Mouse (Mus musculus) neural tube, embryonic 12.5 days (tissue): Measurements from ENCODE around the gene Nudt22. TPM values are rescaled to one million over a fixed set of nuclear protein-coding genes. Genes with fewer than 3 reads are reported as not detected.

Source experiments
- ATAC-seq: fragments of 200-750 bp; cut with Nextera tagmentation; 2 replicates; pipeline ENCODE4 v1.8.0; 2017; ENCODE audit warnings: low read depth, mild to moderate bottlenecking, moderate TSS enrichment, moderate library complexity; ENCODE audit not compliant: low FRiP score
- H3K27ac ChIP-seq: fragments of 300-500 bp; sonication (generic); 2 replicates; pipeline ENCODE4 v1.5.1; 2016
- H3K27me3 ChIP-seq: fragments of 300-500 bp; sonication (generic); replicated peaks from 2 replicates; pipeline ENCODE4 v1.6.1; 2016; ENCODE audit warnings: mild to moderate bottlenecking
- H3K36me3 ChIP-seq: fragments of 300-500 bp; sonication (generic); 2 replicates; pipeline ENCODE4 v1.6.1; 2016; ENCODE audit warnings: mild to moderate bottlenecking
- H3K4me1 ChIP-seq: fragments of 300-500 bp; sonication (generic); 2 replicates; pipeline ENCODE4 v1.6.1; 2016
- H3K4me2 ChIP-seq: fragments of 300-500 bp; sonication (generic); replicated peaks from 2 replicates; pipeline ENCODE4 v1.6.1; 2016; ENCODE audit warnings: mild to moderate bottlenecking
- H3K4me3 ChIP-seq: fragments of 300-500 bp; sonication (generic); 2 replicates; pipeline ENCODE4 v1.5.1; 2016
- H3K9ac ChIP-seq: fragments of 300-500 bp; sonication (generic); 2 replicates; pipeline ENCODE4 v1.6.1; 2016; ENCODE audit warnings: mild to moderate bottlenecking
- H3K9me3 ChIP-seq: fragments of 300-500 bp; sonication (generic); 2 replicates; pipeline ENCODE4 v1.6.1; 2016; ENCODE audit warnings: mild to moderate bottlenecking
- WGBS: fragments of 180-500 bp; shearing (Covaris S2); methylation state at CpG from one replicate; pipeline ENCODE4 v1.1.7; 2016; 5-methylcytosine and 5-hydroxymethylcytosine counted together
- polyA plus RNA-seq: library from polyadenylated mRNA; unstranded; fragments of >200 nt; fragmentation: Nextera tagmentation; extraction: Ambion mirVana; gene quantifications from 2 replicates; pipeline ENCODE4 v1.2.1, GENCODE M21; 2016

Nudt22 gene
- polyA plus RNA-seq, 1 experiment from 2014 or later, result 19.5 TPM

GRCm38 (mm10) chr19:6971644-6972043 lies 24.3 kb downstream of the Nudt22 start:
- no peak for ATAC-seq
- H3K27me3 ChIP-seq, result peaks cover 15% of the 10 kb centered on the region
- no peak overlapping the region for H3K4me3 ChIP-seq
- WGBS, result 22% methylated on average over 6 of the region's 6 CpGs
- peaks cover 48% of the 10 kb centered on the region for H3K4me1 ChIP-seq
- 0 out of 2 replicates have a peak, but pooled peaks cover under 1% of the 10 kb centered on the region for H3K36me3 ChIP-seq
- H3K4me2 ChIP-seq, result 0 out of 2 replicates have a peak overlapping the region, but pooled peaks have one; percentile 7
- no peak overlapping the region for H3K27ac ChIP-seq
- 0 out of 2 replicates have a peak overlapping the region, but pooled peaks have one; percentile 21 for H3K9ac ChIP-seq
- no peaks in the 10 kb centered on the region for H3K9me3 ChIP-seq

- Histone ChIP-seq H3K9ac (no peak overlapping the region), H3K4me3 (peak overlapping the region; percentile 48; the same call in 1 of the 2 replicates), H3K4me2 (peak overlapping the region; percentile 62), H3K9me3 (no peaks in the 10 kb centered on the region), H3K4me1 (peaks cover 38% of the 10 kb centered on the region), H3K36me3 (no peaks in the 10 kb centered on the region), H3K27ac (no peak overlapping the region), H3K27me3 (peaks cover 15% of the 10 kb centered on the region)
- no peak for ATAC-seq
- 20% methylated on average over 11 of the region's 11 CpGs for WGBS
Observed at GRCm38 (mm10) chr19:6970460-6971085, 25.3 kb downstream of the Nudt22 start.

GRCm38 (mm10) chr19:6969665-6970381 lies 26.1 kb downstream of the Nudt22 start:
- Histone ChIP-seq H3K4me1 (peaks cover 38% of the 10 kb centered on the region), H3K27ac (no peak overlapping the region), H3K4me2 (peak overlapping the region; percentile 62), H3K9ac (peak overlapping the region; percentile 57), H3K36me3 (peaks cover 2% of the 10 kb centered on the region), H3K27me3 (peaks cover 15% of the 10 kb centered on the region), H3K9me3 (no peaks in the 10 kb centered on the region), H3K4me3 (peak overlapping the region; percentile 48)
- under 1% methylated on average over 50 of the region's 55 CpGs for WGBS
- ATAC-seq, result no peak

GRCm38 (mm10) chr19:6969291-6969664 lies 26.6 kb downstream of the Nudt22 start:
- Histone ChIP-seq H3K27ac (no peak overlapping the region), H3K9me3 (no peaks in the 10 kb centered on the region), H3K9ac (peak overlapping the region; percentile 57), H3K27me3 (peaks cover 15% of the 10 kb centered on the region), H3K4me1 (peaks cover 38% of the 10 kb centered on the region), H3K4me3 (peak overlapping the region; percentile 48), H3K36me3 (peaks cover 7% of the 10 kb centered on the region), H3K4me2 (peak overlapping the region; percentile 62)
- no peak for ATAC-seq
- WGBS, result under 1% methylated on average over 20 of the region's 20 CpGs

GRCm38 (mm10) chr19:6968491-6969271 lies 27.2 kb downstream of the Nudt22 start:
- Histone ChIP-seq H3K4me1 (peaks cover 33% of the 10 kb centered on the region), H3K27ac (no peak overlapping the region), H3K9ac (peak overlapping the region; percentile 57; the same call in 1 of the 2 replicates), H3K4me3 (peak overlapping the region; percentile 48), H3K36me3 (peaks cover 7% of the 10 kb centered on the region), H3K27me3 (peaks cover 15% of the 10 kb centered on the region), H3K9me3 (no peaks in the 10 kb centered on the region), H3K4me2 (peak overlapping the region; percentile 62)
- ATAC-seq, result no peak
- 15% methylated on average over 15 of the region's 15 CpGs for WGBS

GRCm38 (mm10) chr19:6956461-6956860 lies 39.5 kb downstream of the Nudt22 start:
- no peaks in the 10 kb centered on the region for H3K9me3 ChIP-seq
- no peaks in the 10 kb centered on the region for H3K27me3 ChIP-seq
- H3K9ac ChIP-seq, result no peak overlapping the region
- ATAC-seq, result no peak
- no peak overlapping the region for H3K27ac ChIP-seq
- peaks cover 14% of the 10 kb centered on the region for H3K4me1 ChIP-seq
- peaks cover 46% of the 10 kb centered on the region for H3K36me3 ChIP-seq
- H3K4me2 ChIP-seq, result no peak overlapping the region
- 78% methylated on average over 10 of the region's 10 CpGs for WGBS
- no peak overlapping the region for H3K4me3 ChIP-seq

- no peak overlapping the region for H3K9ac ChIP-seq
- no peaks in the 10 kb centered on the region for H3K27me3 ChIP-seq
- H3K4me1 ChIP-seq, result peaks cover 16% of the 10 kb centered on the region
- WGBS, result 92% methylated on average over 7 of the region's 7 CpGs
- no peak overlapping the region for H3K4me3 ChIP-seq
- peaks cover 45% of the 10 kb centered on the region for H3K36me3 ChIP-seq
- no peak overlapping the region for H3K27ac ChIP-seq
- no peaks in the 10 kb centered on the region for H3K9me3 ChIP-seq
- no peak for ATAC-seq
- no peak overlapping the region for H3K4me2 ChIP-seq
Observed at GRCm38 (mm10) chr19:6955424-6955823, 40.5 kb downstream of the Nudt22 start.

GRCm38 (mm10) chr19:6954046-6954445 lies 41.9 kb downstream of the Nudt22 start:
- Histone ChIP-seq H3K4me3 (no peak overlapping the region), H3K9ac (no peak overlapping the region), H3K27ac (no peak overlapping the region), H3K4me2 (no peak overlapping the region), H3K27me3 (no peaks in the 10 kb centered on the region), H3K36me3 (peaks cover 34% of the 10 kb centered on the region), H3K9me3 (no peaks in the 10 kb centered on the region), H3K4me1 (peaks cover 26% of the 10 kb centered on the region)
- ATAC-seq, result no peak
- 54% methylated on average over 9 of the region's 9 CpGs for WGBS

GRCm38 (mm10) chr19:6952712-6953037 lies 43.2 kb downstream of the Nudt22 start:
- H3K27me3 ChIP-seq, result no peaks in the 10 kb centered on the region
- H3K9ac ChIP-seq, result peak overlapping the region; percentile 67; the same call in 1 of the 2 replicates
- no peaks in the 10 kb centered on the region for H3K9me3 ChIP-seq
- WGBS, result 37% methylated on average over 3 of the region's 3 CpGs
- H3K27ac ChIP-seq, result no peak overlapping the region
- peaks cover 26% of the 10 kb centered on the region for H3K4me1 ChIP-seq
- peaks cover 24% of the 10 kb centered on the region; the same call in 1 of the 2 replicates for H3K36me3 ChIP-seq
- H3K4me3 ChIP-seq, result no peak overlapping the region
- ATAC-seq, result no peak
- H3K4me2 ChIP-seq, result peak overlapping the region; percentile 97

GRCm38 (mm10) chr19:6951994-6952711 lies 43.8 kb downstream of the Nudt22 start:
- peak; percentile 33 for ATAC-seq
- Histone ChIP-seq H3K9ac (peak overlapping the region; percentile 67), H3K27me3 (no peaks in the 10 kb centered on the region), H3K4me1 (peaks cover 26% of the 10 kb centered on the region), H3K9me3 (no peaks in the 10 kb centered on the region), H3K36me3 (peaks cover 24% of the 10 kb centered on the region; the same call in 1 of the 2 replicates), H3K4me2 (peak overlapping the region; percentile 97), H3K4me3 (peak overlapping the region; percentile 49), H3K27ac (peak overlapping the region; percentile 91)
- WGBS, result 4% methylated on average over 31 of the region's 31 CpGs

GRCm38 (mm10) chr19:6951381-6951968 lies 44.4 kb downstream of the Nudt22 start:
- ATAC-seq, result peak; percentile 83
- no peaks in the 10 kb centered on the region for H3K27me3 ChIP-seq
- H3K36me3 ChIP-seq, result peaks cover 24% of the 10 kb centered on the region; the same call in 1 of the 2 replicates
- peaks cover 26% of the 10 kb centered on the region for H3K4me1 ChIP-seq
- H3K9ac ChIP-seq, result peak overlapping the region; percentile 67
- peak overlapping the region; percentile 49 for H3K4me3 ChIP-seq
- H3K9me3 ChIP-seq, result no peaks in the 10 kb centered on the region
- H3K27ac ChIP-seq, result peak overlapping the region; percentile 91
- WGBS, result under 1% methylated on average over 35 of the region's 35 CpGs
- peak overlapping the region; percentile 97 for H3K4me2 ChIP-seq
